Mouse (Mus musculus) G1E (cell line): ENCODE measurements around the gene Wdr72.

Experiments
- CTCF ChIP-seq: IDR thresholded peaks from 2 replicates; pipeline ENCODE4 v1.5.1; 2012; ENCODE audit warnings: low read depth, low read length, inconsistent platforms, mixed read lengths
- GATA1 ChIP-seq: IDR thresholded peaks from 2 replicates; pipeline ENCODE4 v1.6.1; 2012; ENCODE audit warnings: borderline replicate concordance, low read length, inconsistent platforms, mixed read lengths
- GATA2 ChIP-seq: IDR thresholded peaks from 2 replicates; pipeline ENCODE4 v1.6.1; 2012; ENCODE audit warnings: low read depth, low read length, inconsistent platforms, borderline replicate concordance

DNA sequence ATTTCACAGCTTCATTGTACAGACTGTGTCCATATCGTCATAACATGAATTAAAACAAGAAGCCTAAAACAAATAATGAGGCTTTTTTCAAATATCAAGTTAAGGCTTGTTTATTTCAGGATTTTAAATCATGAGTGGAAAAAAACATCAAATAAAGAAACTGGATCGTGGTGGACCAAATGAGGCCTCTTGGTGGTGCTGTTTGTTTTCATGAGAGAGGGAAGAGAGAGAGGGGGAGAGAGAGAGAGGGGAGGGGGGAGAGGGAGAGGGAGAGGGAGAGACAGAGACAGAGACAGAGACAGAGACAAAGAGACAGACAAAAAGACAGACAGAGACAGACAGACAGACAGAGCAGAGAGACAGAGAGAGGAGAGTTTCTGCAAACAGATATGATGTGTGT is 32.5 kb downstream of the Wdr72 start:
- TF ChIP-seq GATA2 (no peak), CTCF (no peak), GATA1 (no peak)
